Mouse (Mus musculus): ENCODE results near the gene Ppm1n.

GRCm38 (mm10) chr7:19284763-19285162 lies 4.9 kb upstream of the Ppm1n start:
- TF ChIP-seq POLR2A (IDR thresholded peaks at IDR 0.05; ENCODE audit: insufficient read depth, low read length) = no peak
- TF ChIP-seq CTCF (IDR thresholded peaks at IDR 0.05; ENCODE audit: low read depth, low read length) = peak; percentile 24
